Mouse (Mus musculus): ENCODE measurements around the gene Hhatl.

DNA sequence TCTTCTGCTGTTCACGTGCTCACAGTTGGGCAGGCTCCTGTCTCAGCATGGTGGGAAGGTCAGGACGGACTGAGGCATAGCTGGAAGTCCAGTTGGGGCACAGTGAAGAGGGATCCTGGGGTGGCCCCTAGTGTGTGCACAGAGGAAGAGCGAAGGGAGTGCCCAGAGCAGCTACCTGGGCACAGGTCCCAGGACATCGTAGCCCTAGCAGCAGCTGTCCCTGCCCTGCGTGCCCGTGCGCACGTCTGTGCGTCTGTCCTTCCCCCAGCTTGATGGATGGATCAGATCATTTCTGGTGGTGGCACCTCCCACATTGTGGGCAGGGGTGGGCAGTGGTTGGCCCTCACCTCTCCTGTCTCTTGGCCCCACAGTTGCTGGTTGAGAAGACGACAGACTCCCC lies 30.1 kb downstream of the Hhatl start:
- TF ChIP-seq GATA1 (IDR thresholded peaks at IDR 0.05; ENCODE audit: low read length): no peak
- no peak for TF ChIP-seq TAL1 (IDR thresholded peaks at IDR 0.05; ENCODE audit: low read length)

All from erythroblast, embryonic 14.5 days (primary cell).